Mouse (Mus musculus): ENCODE data around the gene Adat1. TPM values are rescaled to one million over a fixed set of nuclear protein-coding genes. Genes with fewer than 3 reads are reported as not detected.
A peak's percentile ranks its signal among the peaks of the same experiment; 100 is the strongest.
"Not testable (repeated sequence)": the region's sequence is repeated elsewhere in the genome, so short reads cannot be mapped to it uniquely, and the experiment has no call there.

The Adat1 gene
- polyA plus RNA-seq, 1 experiment from 2014 or later, result 6.2 TPM

- H3K9ac ChIP-seq; H3K27ac ChIP-seq (replicated peaks); H3K4me3 ChIP-seq; ATAC-seq (ENCODE audit: extremely low read depth, insufficient number of reproducible peaks, low FRiP score, low TSS enrichment); H3K9me3 ChIP-seq; H3K4me2 ChIP-seq; H3K27me3 ChIP-seq (replicated peaks): not testable (repeated sequence)
- Histone ChIP-seq H3K4me1 (peaks cover 22% of the 10 kb centered on the region), H3K36me3 (peaks cover 14% of the 10 kb centered on the region)
- WGBS, result 82% methylated on average over 9 of the region's 9 CpGs
Measured at GRCm38 (mm10) chr8:111938076-111938985, 53.8 kb downstream of the Adat1 start.

GRCm38 (mm10) chr8:111937184-111937583 lies 54.9 kb downstream of the Adat1 start:
- no peak overlapping the region for H3K4me3 ChIP-seq
- H3K27ac ChIP-seq (replicated peaks), result no peak overlapping the region
- peaks cover 32% of the 10 kb centered on the region for H3K4me1 ChIP-seq
- no peaks in the 10 kb centered on the region for H3K9me3 ChIP-seq
- peaks cover 3% of the 10 kb centered on the region for H3K36me3 ChIP-seq
- 65% methylated on average over 3 of the region's 3 CpGs for WGBS
- H3K27me3 ChIP-seq (replicated peaks), result no peaks in the 10 kb centered on the region
- ATAC-seq (ENCODE audit: extremely low read depth, insufficient number of reproducible peaks, low FRiP score, low TSS enrichment), result no peak
- H3K9ac ChIP-seq, result no peak overlapping the region
- no peak overlapping the region for H3K4me2 ChIP-seq

- no peak for ATAC-seq (ENCODE audit: extremely low read depth, insufficient number of reproducible peaks, low FRiP score, low TSS enrichment)
- 75% methylated on average over 2 of the region's 2 CpGs for whole genome bisulfite sequencing
- Histone ChIP-seq H3K4me1 (peaks cover 16% of the 10 kb centered on the region), H3K27ac (replicated peaks) (no peak overlapping the region), H3K36me3 (no peaks in the 10 kb centered on the region), H3K4me3 (peak overlapping the region; percentile 76; the same call in 1 of the 2 replicates), H3K4me2 (peak overlapping the region; percentile 92), H3K27me3 (replicated peaks) (peaks cover 5% of the 10 kb centered on the region; the same call in 1 of the 2 replicates), H3K9me3 (no peaks in the 10 kb centered on the region), H3K9ac (no peak overlapping the region)
Measured at GRCm38 (mm10) chr8:111934201-111934600, 57.9 kb downstream of the Adat1 start.

DNA sequence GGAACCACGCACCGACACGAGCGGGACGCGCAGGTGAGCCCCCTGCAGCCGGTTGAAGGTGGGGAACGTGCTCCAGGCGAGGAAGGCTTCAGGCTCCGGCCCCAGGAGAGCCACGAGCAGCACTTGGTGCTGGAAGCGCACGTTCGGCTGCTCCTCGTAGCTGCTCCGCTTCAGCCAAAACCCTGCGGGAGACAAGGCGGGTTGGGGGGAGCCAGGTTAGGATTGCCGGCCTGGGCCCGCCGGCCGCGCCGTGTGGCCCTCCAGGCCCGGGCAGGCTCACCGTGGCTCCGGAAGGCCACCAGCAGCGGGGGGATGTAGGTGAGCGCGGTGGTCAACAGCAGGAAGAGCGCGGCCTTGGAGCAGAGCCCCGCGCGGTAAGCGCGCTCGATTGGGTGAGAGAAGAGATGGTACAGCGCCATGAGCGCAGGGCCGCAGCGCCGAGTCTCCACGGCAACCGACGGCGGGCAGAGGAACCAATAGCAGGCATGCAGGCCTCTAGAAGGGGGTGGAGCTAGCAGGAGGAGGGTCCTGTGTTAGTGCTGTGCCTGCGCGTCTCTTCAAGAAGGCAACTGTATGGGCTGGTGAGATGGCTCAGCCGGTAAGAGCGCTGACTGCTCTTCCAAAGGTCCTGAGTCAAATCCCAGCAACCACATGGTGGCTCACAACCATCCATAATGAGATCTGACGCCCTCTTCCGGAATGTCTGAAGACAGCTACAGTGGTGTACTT lies 58.6 kb downstream of the Adat1 start, which contains the start of gene Tmem231:
Gene Tmem231, minus strand, starts transcription at position 534 of the 729 bp plus-strand sequence.
- ATAC-seq (ENCODE audit: extremely low read depth, insufficient number of reproducible peaks, low FRiP score, low TSS enrichment), result peak; percentile 95
- H3K4me3 ChIP-seq, result peak within 1 kb of the TSS; percentile 76
- H3K4me2 ChIP-seq, result peak within 1 kb of the TSS; percentile 92
- no peaks in the 10 kb centered on the region for H3K9me3 ChIP-seq
- under 1% methylated on average over 53 of the region's 53 CpGs for WGBS
- peaks cover 16% of the 10 kb centered on the region for H3K4me1 ChIP-seq
- peaks cover 5% of the 10 kb centered on the region; the same call in 1 of the 2 replicates for H3K27me3 ChIP-seq (replicated peaks)
- H3K9ac ChIP-seq, result peak within 1 kb of the TSS; percentile 85
- peak within 1 kb of the TSS; percentile 49; the same call in 1 of the 2 replicates for H3K27ac ChIP-seq (replicated peaks)
- H3K36me3 ChIP-seq, result no peaks in the 10 kb centered on the region

- H3K27ac ChIP-seq (replicated peaks), result no peak overlapping the region
- ATAC-seq (ENCODE audit: extremely low read depth, insufficient number of reproducible peaks, low FRiP score, low TSS enrichment), result 0 out of 2 replicates have a peak, but pooled peaks have one; percentile 4
Measured at GRCm38 (mm10) chr8:111932580-111933336, 59.3 kb downstream of the Adat1 start.

GRCm38 (mm10) chr8:111931721-111932120 lies 60.4 kb downstream of the Adat1 start:
- no peaks in the 10 kb centered on the region for H3K9me3 ChIP-seq
- ATAC-seq (ENCODE audit: extremely low read depth, insufficient number of reproducible peaks, low FRiP score, low TSS enrichment), result no peak
- no peak overlapping the region for H3K27ac ChIP-seq (replicated peaks)
- H3K4me1 ChIP-seq, result peaks cover 16% of the 10 kb centered on the region
- H3K4me2 ChIP-seq, result no peak overlapping the region
- WGBS, result 80% methylated on average over 16 of the region's 16 CpGs
- no peak overlapping the region for H3K4me3 ChIP-seq
- peaks cover 5% of the 10 kb centered on the region; the same call in 1 of the 2 replicates for H3K27me3 ChIP-seq (replicated peaks)
- no peaks in the 10 kb centered on the region for H3K36me3 ChIP-seq
- no peak overlapping the region for H3K9ac ChIP-seq

More at GRCm38 (mm10) chr8:111932580-111933336, 59.3 kb downstream of the Adat1 start:
- no peaks in the 10 kb centered on the region for H3K36me3 ChIP-seq
- WGBS, result 35% methylated on average over 19 of the region's 19 CpGs
- H3K27me3 ChIP-seq (replicated peaks), result peaks cover 5% of the 10 kb centered on the region; the same call in 1 of the 2 replicates
- peak overlapping the region; percentile 92 for H3K4me2 ChIP-seq
- peaks cover 16% of the 10 kb centered on the region for H3K4me1 ChIP-seq
- H3K9me3 ChIP-seq, result no peaks in the 10 kb centered on the region
- H3K4me3 ChIP-seq, result peak overlapping the region; percentile 76
- H3K9ac ChIP-seq, result peak overlapping the region; percentile 85

DNA sequence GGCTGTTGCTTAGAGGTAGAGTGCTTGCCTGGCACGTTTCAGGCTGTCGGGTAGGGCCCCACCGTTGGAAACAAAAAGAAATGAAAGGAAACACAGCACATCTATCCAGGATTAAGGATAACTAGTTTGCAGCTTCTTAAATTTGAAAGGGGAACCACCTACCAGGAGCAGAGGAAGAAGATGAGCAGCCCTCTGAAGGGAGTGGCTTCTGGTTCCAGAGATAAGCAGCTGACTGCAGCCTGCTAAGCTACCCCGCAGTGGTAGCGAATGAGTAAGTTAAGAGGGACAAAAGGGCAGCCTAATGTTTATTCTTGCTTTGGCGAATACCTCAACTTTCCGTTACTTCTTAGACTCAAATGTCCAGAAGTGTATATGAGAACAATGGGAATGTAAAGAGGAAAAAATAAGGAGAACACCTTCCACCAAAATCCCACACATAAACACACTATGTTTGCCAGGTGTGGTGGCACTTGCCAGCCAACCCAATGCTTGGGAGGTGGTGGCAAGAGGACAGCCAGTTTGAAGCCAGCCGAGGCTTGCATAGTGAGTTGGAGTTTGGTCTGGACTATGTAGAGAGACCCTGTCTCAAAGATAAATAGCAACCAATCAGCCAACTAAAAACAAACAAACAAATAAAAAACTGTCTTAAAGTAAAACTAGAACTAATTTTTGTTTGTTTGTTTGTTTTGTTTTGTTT lies 62.3 kb downstream of the Adat1 start:
- H3K4me1 ChIP-seq, result peaks cover 21% of the 10 kb centered on the region
- no peak overlapping the region for H3K4me3 ChIP-seq
- peak overlapping the region; percentile 3; the same call in 1 of the 2 replicates for H3K27ac ChIP-seq (replicated peaks)
- H3K36me3 ChIP-seq, result no peaks in the 10 kb centered on the region
- no peak overlapping the region for H3K4me2 ChIP-seq
- no peak overlapping the region for H3K9ac ChIP-seq
- peaks cover 5% of the 10 kb centered on the region; the same call in 1 of the 2 replicates for H3K27me3 ChIP-seq (replicated peaks)
- no peak for ATAC-seq (ENCODE audit: extremely low read depth, insufficient number of reproducible peaks, low FRiP score, low TSS enrichment)
- WGBS, result 46% methylated on average over 8 of the region's 8 CpGs
- H3K9me3 ChIP-seq, result no peaks in the 10 kb centered on the region

DNA sequence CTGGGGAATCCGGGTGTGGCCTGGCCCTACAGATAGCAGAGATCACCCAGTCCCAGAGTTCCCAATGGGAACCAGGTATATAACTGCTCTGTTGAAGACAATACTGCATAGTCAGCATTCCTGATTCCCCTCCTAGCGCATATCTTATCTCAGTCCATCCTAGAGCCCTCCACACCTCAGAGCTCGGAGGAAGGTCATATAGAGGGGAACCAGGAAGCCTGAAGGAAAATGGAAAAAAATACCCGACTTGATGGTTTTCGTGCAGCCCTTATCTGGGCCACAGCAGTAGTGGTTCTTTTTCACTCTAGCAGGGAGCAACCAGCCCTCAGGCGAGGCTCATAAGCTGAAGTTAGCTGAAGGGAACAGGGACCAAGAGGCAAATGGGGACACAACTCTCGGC lies 67.1 kb downstream of the Adat1 start:
- Histone ChIP-seq H3K27me3 (replicated peaks) (no peaks in the 10 kb centered on the region), H3K9me3 (no peaks in the 10 kb centered on the region), H3K4me2 (no peak overlapping the region), H3K9ac (no peak overlapping the region), H3K4me1 (peaks cover 8% of the 10 kb centered on the region), H3K36me3 (no peaks in the 10 kb centered on the region), H3K27ac (replicated peaks) (no peak overlapping the region), H3K4me3 (no peak overlapping the region)
- ATAC-seq (ENCODE audit: extremely low read depth, insufficient number of reproducible peaks, low FRiP score, low TSS enrichment), result no peak
- WGBS, result 26% methylated on average over 7 of the region's 7 CpGs

DNA sequence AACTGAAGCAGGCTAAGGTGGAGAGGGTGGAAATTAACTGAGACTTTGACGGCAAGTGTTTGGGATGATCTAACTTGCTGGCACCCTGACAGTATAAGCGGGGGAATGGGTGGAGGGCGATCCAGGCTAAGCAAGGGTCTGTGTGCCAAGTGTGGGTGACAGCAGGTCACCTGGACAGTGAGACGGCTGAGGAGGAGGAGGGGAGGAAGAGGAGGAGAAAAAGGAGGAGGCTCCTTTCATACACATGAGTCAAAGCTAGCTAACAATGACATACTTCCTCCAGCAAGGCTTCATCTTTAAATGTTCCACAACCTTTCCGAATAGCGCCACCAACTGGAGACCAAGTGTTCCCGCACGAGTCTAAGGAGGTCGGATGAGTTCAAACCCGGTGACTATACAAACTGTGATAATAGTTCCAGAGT lies 68.7 kb downstream of the Adat1 start:
- Histone ChIP-seq H3K27ac (replicated peaks) (no peak overlapping the region), H3K4me3 (no peak overlapping the region), H3K36me3 (no peaks in the 10 kb centered on the region; the same call in 1 of the 2 replicates), H3K27me3 (replicated peaks) (no peaks in the 10 kb centered on the region), H3K9ac (no peak overlapping the region), H3K4me1 (peaks cover 8% of the 10 kb centered on the region), H3K4me2 (peak overlapping the region; percentile 42), H3K9me3 (no peaks in the 10 kb centered on the region)
- 23% methylated on average over 10 of the region's 10 CpGs for WGBS
- no peak for ATAC-seq (ENCODE audit: extremely low read depth, insufficient number of reproducible peaks, low FRiP score, low TSS enrichment)

GRCm38 (mm10) chr8:111920971-111921370 lies 71.1 kb downstream of the Adat1 start:
- no peak for ATAC-seq (ENCODE audit: extremely low read depth, insufficient number of reproducible peaks, low FRiP score, low TSS enrichment)

More at GRCm38 (mm10) chr8:111920971-111921370, 71.1 kb downstream of the Adat1 start:
- H3K36me3 ChIP-seq, result no peaks in the 10 kb centered on the region; the same call in 1 of the 2 replicates
- H3K9me3 ChIP-seq, result no peaks in the 10 kb centered on the region
- no peak overlapping the region for H3K27ac ChIP-seq (replicated peaks)
- peaks cover 8% of the 10 kb centered on the region for H3K4me1 ChIP-seq
- no peak overlapping the region for H3K4me2 ChIP-seq
- no peak overlapping the region for H3K9ac ChIP-seq
- 69% methylated on average over 4 of the region's 4 CpGs for WGBS
- H3K27me3 ChIP-seq (replicated peaks), result no peaks in the 10 kb centered on the region
- H3K4me3 ChIP-seq, result no peak overlapping the region
